Mouse (Mus musculus) myocyte (in vitro differentiated cells): ENCODE results near the gene Lpin3. TPM values are rescaled to one million over a fixed set of nuclear protein-coding genes. Genes with fewer than 3 reads are reported as not detected.

ENCODE experiments used
- H3K27me3 ChIP-seq: one replicate; pipeline ENCODE4 v1.6.1; 2011; ENCODE audit not compliant: control insufficient read depth, insufficient read depth, insufficient read length
- H3K36me3 ChIP-seq: one replicate; pipeline ENCODE4 v1.6.1; 2011; ENCODE audit not compliant: control insufficient read depth, insufficient read depth
- H3K4me2 ChIP-seq: one replicate; pipeline ENCODE4 v1.6.1; 2011; ENCODE audit warnings: low read depth, control low read depth
- H3K4me3 ChIP-seq: one replicate; pipeline ENCODE4 v1.5.1; 2011; ENCODE audit warnings: mild to moderate bottlenecking, control low read depth, moderate library complexity
- H3K79me2 ChIP-seq: one replicate; pipeline ENCODE4 v1.6.1; 2011; ENCODE audit not compliant: control insufficient read depth, insufficient read depth
- H3ac ChIP-seq: one replicate; pipeline ENCODE4 v1.6.1; 2011; ENCODE audit not compliant: control insufficient read depth, insufficient read length
- CEBPB ChIP-seq: IDR thresholded peaks from 2 replicates; pipeline ENCODE4 v1.6.1; 2011; ENCODE audit warnings: mild to moderate bottlenecking, moderate library complexity; ENCODE audit not compliant: poor library complexity, insufficient read depth, severe bottlenecking
- E2F4 ChIP-seq: IDR thresholded peaks from one replicate; pipeline ENCODE4 v1.6.1; 2011; ENCODE audit warnings: mild to moderate bottlenecking, control low read depth, moderate library complexity; ENCODE audit not compliant: insufficient read depth
- MAX ChIP-seq: IDR thresholded peaks from one replicate; pipeline ENCODE4 v1.6.1; 2011; ENCODE audit warnings: low read depth, mild to moderate bottlenecking, control low read depth
- MYOD1 ChIP-seq, 3 experiments: IDR thresholded peaks; one replicate each; pipeline ENCODE4 v1.6.1; 2011; ENCODE audit warnings: control low read depth in 2 of 3, low read depth in 2 of 3, mild to moderate bottlenecking in 2 of 3, moderate library complexity in 1 of 3; ENCODE audit not compliant: insufficient read length in 2 of 3, control insufficient read depth in 1 of 3
- MYOG ChIP-seq, 3 experiments: IDR thresholded peaks; one replicate each; pipeline ENCODE4 v1.6.1; 2011; ENCODE audit warnings: control low read depth in 2 of 3, low read depth in 2 of 3, mild to moderate bottlenecking in 2 of 3; ENCODE audit not compliant: insufficient read length in 2 of 3, control insufficient read depth in 1 of 3, insufficient read depth in 1 of 3
- POLR2A ChIP-seq: IDR thresholded peaks from one replicate; pipeline ENCODE4 v1.6.1; 2011; ENCODE audit warnings: low read depth, mild to moderate bottlenecking, control low read depth, moderate library complexity; ENCODE audit not compliant: insufficient read length
- POLR2AphosphoS2 ChIP-seq: IDR thresholded peaks from one replicate; pipeline ENCODE4 v1.6.1; 2011; ENCODE audit warnings: low read depth, control low read depth; ENCODE audit not compliant: insufficient read length
- REST ChIP-seq: IDR thresholded peaks from one replicate; pipeline ENCODE4 v1.6.1; 2011; ENCODE audit warnings: mild to moderate bottlenecking, control low read depth, moderate library complexity; ENCODE audit not compliant: insufficient read depth, insufficient read length
- SRF ChIP-seq: IDR thresholded peaks from one replicate; pipeline ENCODE4 v1.6.1; 2011; ENCODE audit warnings: low read depth; ENCODE audit not compliant: control insufficient read depth, insufficient read length
- TCF12 ChIP-seq: IDR thresholded peaks from one replicate; pipeline ENCODE4 v1.6.1; 2011; ENCODE audit warnings: mild to moderate bottlenecking, control low read depth; ENCODE audit not compliant: poor library complexity, insufficient read depth, severe bottlenecking
- TCF3 ChIP-seq: IDR thresholded peaks from one replicate; pipeline ENCODE4 v1.6.1; 2011; ENCODE audit warnings: low read depth, control low read depth; ENCODE audit not compliant: insufficient read length
- USF1 ChIP-seq: IDR thresholded peaks from one replicate; pipeline ENCODE4 v1.6.1; 2011; ENCODE audit warnings: low read depth, mild to moderate bottlenecking, control low read depth, moderate library complexity
- polyA plus RNA-seq: library from polyadenylated mRNA; unstranded; fragments of >200 nt; fragmentation: generic; extraction: Trizol; gene quantifications from one replicate; pipeline ENCODE4 v1.2.1, GENCODE M21; 2012; ENCODE audit warnings: missing spikeins

The Lpin3 gene
- polyA plus RNA-seq, 1 experiment = 10.5 TPM

- TF ChIP-seq MYOG (IDR thresholded peaks at IDR 0.05; ENCODE audit: control insufficient read depth in 1 of 3, insufficient read depth in 1 of 3, insufficient read length in 2 of 3, low read depth in 2 of 3) = no peak
- TF ChIP-seq USF1 = no peak
- no peak for TF ChIP-seq POLR2A
- TF ChIP-seq TCF12 = no peak
- H3K27me3 ChIP-seq = peaks cover 24% of the 10 kb centered on the region
Observed at GRCm38 (mm10) chr2:160915821-160916610, 35.5 kb downstream of the Lpin3 start.

GRCm38 (mm10) chr2:160916714-160917113, 36.2 kb downstream of the Lpin3 start:
- no peak overlapping the region for H3K4me3 ChIP-seq
- no peak overlapping the region for H3ac ChIP-seq
- H3K36me3 ChIP-seq = no peaks in the 10 kb centered on the region
- TF ChIP-seq SRF (no peak), POLR2AphosphoS2 (no peak), MYOG (IDR thresholded peaks at IDR 0.05; ENCODE audit: control insufficient read depth in 1 of 3, insufficient read depth in 1 of 3, insufficient read length in 2 of 3, low read depth in 2 of 3) (no peak), TCF12 (no peak), REST (no peak), E2F4 (no peak)
- no peak overlapping the region for H3K4me2 ChIP-seq
- peaks cover 19% of the 10 kb centered on the region for H3K27me3 ChIP-seq
- no peaks in the 10 kb centered on the region for H3K79me2 ChIP-seq

More at GRCm38 (mm10) chr2:160915821-160916610, 35.5 kb downstream of the Lpin3 start:
- H3K79me2 ChIP-seq = no peaks in the 10 kb centered on the region
- no peaks in the 10 kb centered on the region for H3K36me3 ChIP-seq
- no peak overlapping the region for H3ac ChIP-seq
- H3K4me2 ChIP-seq = no peak overlapping the region
- no peak overlapping the region for H3K4me3 ChIP-seq

DNA sequence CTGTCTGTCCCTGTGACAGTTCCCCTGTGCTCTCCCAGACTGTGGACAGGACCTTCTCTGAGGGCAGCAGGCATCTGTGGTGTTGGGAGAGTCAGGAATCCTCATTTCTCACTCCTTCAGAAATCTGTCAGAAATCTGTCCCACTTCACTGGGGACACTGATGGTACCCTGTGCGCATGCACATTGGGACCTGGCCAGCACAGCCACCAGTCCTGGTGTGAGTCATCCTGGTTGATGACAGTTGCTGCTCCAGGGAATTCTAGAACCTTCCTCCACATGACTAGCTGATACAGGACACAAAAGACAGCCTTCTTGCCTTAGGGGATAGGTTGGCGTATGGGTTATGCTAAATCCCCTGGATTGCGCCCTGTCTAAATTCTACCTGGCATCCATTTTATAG, 36.8 kb downstream of the Lpin3 start:
- H3ac ChIP-seq = no peak overlapping the region
- TF ChIP-seq POLR2A (no peak), MYOG (IDR thresholded peaks at IDR 0.05; ENCODE audit: control insufficient read depth in 1 of 3, insufficient read depth in 1 of 3, insufficient read length in 2 of 3, low read depth in 2 of 3) (peak in 1 of 3 experiments; percentile 33), SRF (no peak)

DNA sequence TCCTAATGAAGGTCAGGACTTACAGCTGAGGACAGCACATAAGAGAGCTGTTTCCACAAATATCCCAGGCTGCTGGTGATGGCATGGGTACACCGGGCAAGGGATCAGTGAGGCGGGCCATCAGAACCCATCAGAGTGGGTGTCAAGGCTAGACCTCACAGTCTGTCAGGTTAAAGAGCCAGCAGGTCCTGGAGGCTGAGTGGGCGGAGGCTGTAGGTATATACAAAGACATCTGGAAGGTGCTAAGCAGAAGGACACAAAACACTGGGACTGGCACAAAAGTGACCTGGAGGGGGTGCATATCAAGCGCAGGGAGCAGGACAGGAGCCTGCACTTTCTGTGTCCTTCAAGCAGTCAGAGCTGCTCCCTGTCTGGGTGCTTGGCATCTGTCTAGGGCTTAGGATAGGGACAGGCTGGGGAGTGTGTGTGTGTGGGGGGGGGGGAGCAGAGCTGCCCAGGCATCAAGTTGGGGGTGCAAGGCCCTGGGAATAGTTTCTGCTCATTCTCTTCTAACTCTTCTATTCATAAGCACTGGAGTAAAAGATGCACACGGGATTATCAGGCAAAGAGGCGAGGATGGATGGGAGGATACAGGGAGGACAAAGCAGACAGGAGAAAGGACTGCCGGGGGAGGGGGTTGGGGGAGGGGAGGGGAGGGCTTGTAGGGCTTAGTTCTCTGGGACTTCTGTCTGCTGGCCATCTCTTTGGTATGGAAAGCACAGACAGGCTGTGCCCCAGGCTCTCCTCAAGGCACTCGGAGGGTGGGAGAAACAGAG, 37.9 kb downstream of the Lpin3 start:
- Histone ChIP-seq H3ac (no peak overlapping the region), H3K4me2 (no peak overlapping the region), H3K79me2 (no peaks in the 10 kb centered on the region), H3K4me3 (no peak overlapping the region), H3K36me3 (no peaks in the 10 kb centered on the region), H3K27me3 (peaks cover 9% of the 10 kb centered on the region)
- TF ChIP-seq MAX (no peak), E2F4 (no peak), POLR2AphosphoS2 (no peak), USF1 (no peak), TCF3 (no peak), SRF (no peak), POLR2A (no peak), CEBPB (no peak), MYOG (IDR thresholded peaks at IDR 0.05; ENCODE audit: control insufficient read depth in 1 of 3, insufficient read depth in 1 of 3, insufficient read length in 2 of 3, low read depth in 2 of 3) (no peak), REST (no peak), MYOD1 (IDR thresholded peaks at IDR 0.05; ENCODE audit: control insufficient read depth in 1 of 3, insufficient read length in 2 of 3, low read depth in 2 of 3) (no peak), TCF12 (no peak)

More for the DNA sequence above, 36.8 kb downstream of the Lpin3 start:
- no peaks in the 10 kb centered on the region for H3K79me2 ChIP-seq
- no peak overlapping the region for H3K4me2 ChIP-seq
- peaks cover 13% of the 10 kb centered on the region for H3K27me3 ChIP-seq
- H3K4me3 ChIP-seq = no peak overlapping the region
- no peaks in the 10 kb centered on the region for H3K36me3 ChIP-seq

DNA sequence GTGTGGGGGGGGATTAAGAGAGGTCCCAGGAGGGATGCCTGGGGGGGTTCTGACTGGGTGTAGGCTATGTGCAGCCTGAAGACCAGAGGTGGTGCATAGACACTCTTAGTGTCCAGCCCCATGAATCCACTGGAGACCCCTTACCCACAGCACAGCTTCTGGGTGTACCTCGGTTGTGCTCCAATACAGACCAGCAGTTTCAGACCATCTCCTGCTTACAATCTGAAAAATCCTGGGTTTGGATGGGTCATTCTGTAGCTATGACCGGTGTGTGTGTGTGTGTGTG, 38.4 kb downstream of the Lpin3 start:
- H3K79me2 ChIP-seq = no peaks in the 10 kb centered on the region
- no peaks in the 10 kb centered on the region for H3K36me3 ChIP-seq
- H3K4me2 ChIP-seq = no peak overlapping the region
- no peak for TF ChIP-seq E2F4
- TF ChIP-seq CEBPB = no peak
- no peak for TF ChIP-seq TCF3
- no peak for TF ChIP-seq USF1
- TF ChIP-seq POLR2AphosphoS2 = no peak
- no peak for TF ChIP-seq MYOG (IDR thresholded peaks at IDR 0.05; ENCODE audit: control insufficient read depth in 1 of 3, insufficient read depth in 1 of 3, insufficient read length in 2 of 3, low read depth in 2 of 3)
- TF ChIP-seq MYOD1 (IDR thresholded peaks at IDR 0.05; ENCODE audit: control insufficient read depth in 1 of 3, insufficient read length in 2 of 3, low read depth in 2 of 3) = no peak
- no peak overlapping the region for H3K4me3 ChIP-seq
- H3K27me3 ChIP-seq = peaks cover 9% of the 10 kb centered on the region
- no peak overlapping the region for H3ac ChIP-seq
